Mouse (Mus musculus) brain, embryonic 14.5 days (tissue): ENCODE results near the gene Pou2f3.

ENCODE experiments used
- CTCF ChIP-seq: fragments of 200-500 bp; IDR thresholded peaks from 2 replicates; pipeline ENCODE4 v1.5.1; 2012; ENCODE audit warnings: inconsistent platforms, mild to moderate bottlenecking, moderate library complexity, borderline replicate concordance; ENCODE audit not compliant: insufficient read depth, insufficient read length; ENCODE audit errors: extremely low read depth
- POLR2A ChIP-seq: fragments of 200-500 bp; IDR thresholded peaks from 2 replicates; pipeline ENCODE4 v1.6.1; 2012; ENCODE audit warnings: mild to moderate bottlenecking, inconsistent platforms, borderline replicate concordance; ENCODE audit not compliant: poor library complexity, insufficient read depth, insufficient read length, severe bottlenecking; ENCODE audit errors: extremely low read depth

- no peak for TF ChIP-seq POLR2A
- no peak for TF ChIP-seq CTCF
Measured at GRCm38 (mm10) chr9:43104526-43104872, 105.7 kb downstream of the Pou2f3 start.
